Mouse (Mus musculus) stomach, embryonic 15.5 days (tissue): ENCODE results near the gene Cenpb. TPM values are rescaled to one million over a fixed set of nuclear protein-coding genes. Genes with fewer than 3 reads are reported as not detected.
A peak's percentile ranks its signal among the peaks of the same experiment; 100 is the strongest.

Source experiments
- ATAC-seq: fragments of 200-750 bp; cut with Nextera tagmentation; 2 replicates; pipeline ENCODE4 v1.8.0; 2017; ENCODE audit warnings: low read depth, moderate number of reproducible peaks, moderate TSS enrichment; ENCODE audit not compliant: insufficient read depth, low FRiP score
- H3K27ac ChIP-seq: fragments of 300-500 bp; sonication (generic); 2 replicates; pipeline ENCODE4 v1.5.1; 2015; ENCODE audit warnings: mild to moderate bottlenecking, inconsistent platforms
- H3K27me3 ChIP-seq: fragments of 300-500 bp; sonication (generic); replicated peaks from 2 replicates; pipeline ENCODE4 v1.6.1; 2015; ENCODE audit warnings: inconsistent platforms
- H3K36me3 ChIP-seq: fragments of 300-500 bp; sonication (generic); 2 replicates; pipeline ENCODE4 v1.6.1; 2015; ENCODE audit warnings: inconsistent platforms
- H3K4me1 ChIP-seq: fragments of 300-500 bp; sonication (generic); 2 replicates; pipeline ENCODE4 v1.6.1; 2015; ENCODE audit warnings: inconsistent platforms
- H3K4me2 ChIP-seq: fragments of 300-500 bp; sonication (generic); 2 replicates; pipeline ENCODE4 v1.6.1; 2015; ENCODE audit warnings: mild to moderate bottlenecking, inconsistent platforms
- H3K4me3 ChIP-seq: fragments of 300-500 bp; sonication (generic); replicated peaks from 2 replicates; pipeline ENCODE4 v1.5.1; 2015; ENCODE audit warnings: inconsistent platforms
- H3K9ac ChIP-seq: fragments of 300-500 bp; sonication (generic); 2 replicates; pipeline ENCODE4 v1.6.1; 2015; ENCODE audit warnings: inconsistent platforms
- H3K9me3 ChIP-seq: fragments of 300-500 bp; sonication (generic); 2 replicates; pipeline ENCODE4 v1.6.1; 2016; ENCODE audit warnings: inconsistent platforms
- WGBS: fragments of 180-500 bp; shearing (Covaris S2); methylation state at CpG from one replicate; pipeline ENCODE4 v1.1.7; 2015; 5-methylcytosine and 5-hydroxymethylcytosine counted together
- polyA plus RNA-seq: library from polyadenylated mRNA; unstranded; fragments of >200 nt; fragmentation: Nextera tagmentation; extraction: Ambion mirVana; gene quantifications from 2 replicates; pipeline ENCODE4 v1.2.1, GENCODE M21; 2015

The Cenpb gene
- polyA plus RNA-seq, 1 experiment from 2014 or later = 15.4 TPM

DNA sequence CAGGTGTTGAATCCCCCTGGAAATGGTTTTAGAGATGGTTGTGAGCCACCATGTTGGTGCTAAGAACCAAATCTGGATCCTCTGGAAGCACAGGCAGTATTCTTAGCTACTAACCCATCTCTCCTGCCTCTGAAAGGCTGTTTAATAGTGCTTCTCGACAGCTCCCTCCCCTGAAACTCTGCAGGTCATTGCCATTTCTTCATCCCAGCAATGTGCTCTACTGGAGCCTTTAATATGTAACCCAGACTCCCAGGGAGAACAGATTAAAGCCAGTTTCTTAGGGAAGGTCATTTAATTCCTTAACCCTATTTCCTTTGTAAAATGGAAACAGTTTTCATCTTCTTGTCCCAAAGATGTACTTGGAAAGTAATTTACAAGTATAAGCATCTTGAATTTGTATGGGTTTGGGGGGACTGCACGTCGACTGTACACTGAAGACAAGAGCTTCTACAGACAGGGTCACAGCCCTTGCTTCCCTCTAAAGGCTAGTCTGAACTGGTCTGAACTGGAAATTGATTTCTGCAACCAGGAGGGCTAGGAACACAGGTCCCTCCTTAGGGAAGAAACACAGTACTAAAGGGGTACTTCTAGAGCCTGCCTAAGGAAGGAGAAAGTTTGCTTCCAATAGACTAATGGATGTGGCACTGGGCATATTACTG, 4.5 kb downstream of the Cenpb start:
- Histone ChIP-seq H3K4me3 (no peak overlapping the region), H3K27me3 (peaks cover 13% of the 10 kb centered on the region), H3K4me1 (peaks cover 51% of the 10 kb centered on the region), H3K9me3 (no peaks in the 10 kb centered on the region), H3K36me3 (0 out of 2 replicates have a peak, but pooled peaks cover 3% of the 10 kb centered on the region), H3K27ac (peak overlapping the region; percentile 81), H3K4me2 (peak overlapping the region; percentile 76; the same call in 1 of the 2 replicates), H3K9ac (no peak overlapping the region)
- 61% methylated on average over 3 of the region's 3 CpGs for WGBS
- ATAC-seq = no peak

DNA sequence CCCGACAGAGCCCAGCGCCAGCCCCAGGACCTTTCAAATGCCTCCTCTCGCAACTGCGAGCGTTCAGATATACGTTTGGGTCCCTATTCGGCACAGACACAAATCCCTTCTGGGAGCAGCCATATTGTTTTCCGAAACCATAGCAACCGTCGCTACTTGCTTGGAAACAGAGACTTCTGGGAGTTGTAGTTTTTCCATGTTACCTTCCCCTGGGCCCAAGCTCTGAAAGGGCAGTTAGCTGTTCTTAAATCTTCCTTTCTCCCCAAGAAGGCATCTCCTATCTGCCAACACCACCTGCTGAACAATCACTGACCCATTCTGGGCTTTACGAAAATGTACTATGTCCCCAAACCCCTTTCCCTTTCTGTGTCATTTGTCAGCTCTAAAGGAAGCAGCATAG, 5.2 kb downstream of the Cenpb start:
- 0 out of 2 replicates have a peak, but pooled peaks cover 3% of the 10 kb centered on the region for H3K36me3 ChIP-seq
- H3K9ac ChIP-seq = no peak overlapping the region
- H3K27me3 ChIP-seq = peaks cover 13% of the 10 kb centered on the region
- peak overlapping the region; percentile 86 for H3K4me2 ChIP-seq
- ATAC-seq = no peak
- H3K27ac ChIP-seq = no peak overlapping the region
- H3K4me1 ChIP-seq = peaks cover 54% of the 10 kb centered on the region
- no peaks in the 10 kb centered on the region for H3K9me3 ChIP-seq
- 6% methylated on average over 11 of the region's 11 CpGs for WGBS
- peak overlapping the region; percentile 37 for H3K4me3 ChIP-seq

DNA sequence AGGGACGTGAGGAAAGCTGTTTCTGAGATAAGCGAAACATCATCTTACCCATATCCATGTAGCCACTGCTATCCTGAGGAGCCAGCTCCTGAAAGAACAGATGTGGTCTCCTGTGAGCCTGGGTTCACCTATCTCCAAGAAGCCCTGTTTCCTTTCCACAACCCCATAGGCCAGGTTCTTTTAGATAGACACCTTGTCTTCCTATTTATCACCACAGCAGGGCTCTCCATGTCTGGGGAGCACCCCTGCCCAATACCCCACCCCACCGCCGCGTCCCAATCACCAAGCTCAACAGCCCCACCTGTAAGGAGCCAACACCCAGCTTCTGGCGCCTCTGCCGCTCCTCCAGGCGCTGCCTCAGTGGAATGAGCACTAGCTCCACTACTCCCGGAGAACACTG, 7.5 kb downstream of the Cenpb start:
- Histone ChIP-seq H3K4me2 (no peak overlapping the region), H3K36me3 (0 out of 2 replicates have a peak, but pooled peaks cover 1% of the 10 kb centered on the region), H3K27ac (no peak overlapping the region), H3K27me3 (peaks cover 13% of the 10 kb centered on the region), H3K4me1 (peaks cover 38% of the 10 kb centered on the region), H3K9ac (no peak overlapping the region), H3K9me3 (no peaks in the 10 kb centered on the region), H3K4me3 (no peak overlapping the region)
- no peak for ATAC-seq
- 51% methylated on average over 9 of the region's 9 CpGs for WGBS

DNA sequence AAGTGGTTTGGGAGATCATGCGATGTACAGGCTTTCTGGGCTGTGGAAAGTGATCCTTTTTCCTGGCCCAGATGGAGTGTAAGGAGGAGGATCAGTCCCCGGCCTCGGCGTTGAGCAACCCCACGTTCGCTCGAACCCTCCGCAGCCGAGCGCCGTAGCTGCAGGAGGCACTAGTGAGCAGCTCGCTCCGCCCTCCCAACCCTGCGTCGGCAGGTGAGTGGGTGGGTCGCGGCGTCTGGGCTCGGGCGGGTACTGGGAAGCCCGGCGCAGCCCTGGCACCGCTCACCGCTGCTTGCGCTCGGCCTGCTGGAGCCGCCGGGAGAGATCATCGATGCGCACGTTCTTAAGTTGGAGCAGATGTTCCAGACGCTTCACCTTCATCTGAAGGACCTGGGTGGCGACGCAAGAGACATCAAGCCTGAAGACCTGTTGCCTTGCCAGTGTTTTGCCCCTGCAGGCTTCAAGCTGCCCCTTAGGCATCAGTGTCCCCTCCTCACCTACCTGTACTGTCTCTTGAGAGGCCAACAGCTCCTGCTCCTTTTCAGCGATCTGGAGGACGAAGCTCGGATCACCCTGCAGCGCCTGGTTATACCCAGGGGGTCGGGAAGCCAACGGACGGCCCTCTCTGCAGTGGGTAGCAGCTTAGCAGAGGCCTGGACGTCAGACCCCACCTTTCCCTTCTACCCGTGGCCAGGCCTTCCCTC, 8.3 kb downstream of the Cenpb start:
- H3K27ac ChIP-seq = no peak overlapping the region
- 19% methylated on average over 43 of the region's 43 CpGs for WGBS
- ATAC-seq = no peak
- H3K36me3 ChIP-seq = no peaks in the 10 kb centered on the region
- peak overlapping the region; percentile 13; the same call in 1 of the 2 replicates for H3K4me3 ChIP-seq
- no peaks in the 10 kb centered on the region for H3K9me3 ChIP-seq
- peak overlapping the region; percentile 48 for H3K4me2 ChIP-seq
- peaks cover 31% of the 10 kb centered on the region for H3K4me1 ChIP-seq
- no peak overlapping the region for H3K9ac ChIP-seq
- H3K27me3 ChIP-seq = peaks cover 13% of the 10 kb centered on the region

DNA sequence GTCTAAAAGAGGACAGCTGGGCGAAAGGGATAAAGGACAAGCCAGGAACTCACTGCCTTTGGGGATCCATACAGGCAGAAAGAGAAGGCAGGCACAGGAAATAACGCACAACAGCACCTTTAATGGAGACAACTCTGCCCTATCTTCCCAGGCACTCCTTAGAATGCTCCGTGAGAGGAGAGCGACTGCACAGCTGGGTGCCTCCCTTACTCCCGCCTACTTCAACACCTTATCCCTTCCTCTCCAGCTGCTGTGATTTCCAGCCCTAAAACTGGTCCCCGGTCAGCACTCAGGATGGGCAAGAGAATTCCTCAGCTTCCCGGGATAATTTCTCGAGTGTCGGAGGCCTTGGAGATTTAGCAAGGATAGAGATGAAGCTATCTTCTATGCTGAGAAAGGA, 8.9 kb downstream of the Cenpb start:
- Histone ChIP-seq H3K27ac (no peak overlapping the region), H3K4me2 (peak overlapping the region; percentile 48), H3K27me3 (peaks cover 13% of the 10 kb centered on the region), H3K4me3 (peak overlapping the region; percentile 13; the same call in 1 of the 2 replicates), H3K9ac (no peak overlapping the region), H3K9me3 (no peaks in the 10 kb centered on the region), H3K4me1 (peaks cover 27% of the 10 kb centered on the region), H3K36me3 (no peaks in the 10 kb centered on the region)
- WGBS = 36% methylated on average over 9 of the region's 9 CpGs
- ATAC-seq = no peak

DNA sequence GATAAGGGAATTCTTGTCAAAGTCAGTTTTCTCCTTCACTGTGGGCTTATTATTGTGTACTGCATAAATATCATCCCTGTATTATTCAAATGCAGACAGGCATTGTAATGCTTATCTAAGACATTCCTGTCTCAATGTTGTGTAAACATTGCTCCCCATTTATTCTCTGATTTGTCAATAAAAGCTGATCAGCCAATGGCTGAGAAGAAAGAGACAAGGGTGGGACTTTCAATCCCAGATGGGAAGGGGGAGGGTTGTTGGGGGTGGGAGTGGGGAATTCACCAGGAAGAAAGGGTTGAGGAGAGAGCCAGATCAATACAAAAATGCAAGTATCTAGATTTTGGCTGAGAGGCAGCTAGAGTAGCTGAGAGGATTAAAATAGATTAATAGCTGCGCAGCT, 11.0 kb downstream of the Cenpb start:
- H3K27me3 ChIP-seq = peaks cover 13% of the 10 kb centered on the region
- ATAC-seq = no peak
- no peak overlapping the region for H3K4me2 ChIP-seq
- no peak overlapping the region for H3K9ac ChIP-seq
- H3K27ac ChIP-seq = no peak overlapping the region
- H3K4me1 ChIP-seq = peaks cover 17% of the 10 kb centered on the region
- 61% methylated on average over 1 of the region's 1 CpGs for WGBS
- no peak overlapping the region for H3K4me3 ChIP-seq
- no peaks in the 10 kb centered on the region for H3K36me3 ChIP-seq
- no peaks in the 10 kb centered on the region for H3K9me3 ChIP-seq

DNA sequence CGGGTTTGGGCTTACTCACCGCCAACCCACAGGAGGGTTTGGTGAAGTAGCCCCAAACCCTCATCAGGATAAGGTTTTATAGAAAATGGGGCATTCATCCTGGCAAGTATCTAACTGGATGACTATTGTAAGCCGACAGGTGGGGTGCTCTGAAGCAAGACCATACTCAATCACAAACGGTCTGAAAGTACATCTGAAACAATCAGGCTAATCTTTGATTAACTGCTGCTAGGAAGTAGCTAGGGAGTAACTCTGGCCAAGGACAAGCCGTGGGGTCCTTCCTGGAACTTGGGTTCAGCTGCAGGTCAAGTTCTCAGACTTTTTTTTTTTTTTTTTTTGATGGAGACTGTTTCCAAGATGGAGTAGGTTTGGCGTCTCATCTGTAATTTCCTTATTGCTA, 11.9 kb downstream of the Cenpb start:
- Histone ChIP-seq H3K4me2 (no peak overlapping the region), H3K27ac (no peak overlapping the region), H3K4me1 (peaks cover 17% of the 10 kb centered on the region), H3K9me3 (no peaks in the 10 kb centered on the region), H3K4me3 (no peak overlapping the region), H3K9ac (no peak overlapping the region), H3K27me3 (peaks cover 13% of the 10 kb centered on the region), H3K36me3 (no peaks in the 10 kb centered on the region)
- no peak for ATAC-seq
- 74% methylated on average over 6 of the region's 6 CpGs for WGBS

DNA sequence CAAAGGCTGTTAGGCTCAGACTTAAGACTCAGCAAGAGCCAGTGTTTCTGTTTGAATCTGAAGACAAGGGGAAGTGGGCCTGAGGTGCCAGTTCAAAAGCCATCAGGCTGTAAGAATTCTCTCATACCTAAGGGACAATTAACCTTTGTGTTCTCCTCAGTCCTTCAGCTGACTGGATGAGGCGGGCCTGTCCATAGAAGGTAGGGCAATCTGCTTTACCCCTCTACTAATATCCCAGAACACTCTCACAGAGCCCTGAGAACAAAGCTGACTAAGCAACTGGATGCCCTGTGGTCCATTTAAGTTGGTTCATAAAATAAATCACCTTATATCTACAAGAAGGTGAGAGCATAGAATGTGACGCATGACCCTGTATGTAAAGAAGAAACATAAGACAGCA, 13.7 kb downstream of the Cenpb start:
- WGBS = 89% methylated on average over 2 of the region's 2 CpGs
- H3K27ac ChIP-seq = no peak overlapping the region

DNA sequence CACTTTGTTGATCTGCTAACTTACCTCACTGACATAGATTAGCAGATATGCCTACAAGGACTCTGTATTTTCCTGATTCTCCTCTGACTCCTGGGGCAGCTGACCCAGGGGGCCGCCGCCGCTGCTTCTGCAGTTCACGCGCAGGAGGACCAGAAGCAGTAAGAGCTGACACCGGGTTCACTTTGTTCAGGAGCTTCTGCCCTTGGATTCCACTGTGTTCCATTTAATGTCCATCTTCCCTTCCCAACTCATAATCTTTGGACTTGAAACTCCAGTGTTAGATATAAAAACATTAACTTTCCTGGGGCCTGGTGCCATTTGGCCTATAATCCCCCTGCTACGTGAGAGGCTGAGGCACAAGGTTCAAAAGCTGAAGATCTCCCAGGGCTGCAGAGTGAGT, 15.9 kb downstream of the Cenpb start:
- Histone ChIP-seq H3K27ac (no peak overlapping the region), H3K4me1 (peaks cover 5% of the 10 kb centered on the region; the same call in 1 of the 2 replicates), H3K9me3 (no peaks in the 10 kb centered on the region), H3K9ac (no peak overlapping the region), H3K4me3 (no peak overlapping the region), H3K36me3 (no peaks in the 10 kb centered on the region), H3K4me2 (no peak overlapping the region), H3K27me3 (no peaks in the 10 kb centered on the region)
- 74% methylated on average over 7 of the region's 7 CpGs for WGBS
- ATAC-seq = no peak

More for the DNA sequence above, 13.7 kb downstream of the Cenpb start:
- Histone ChIP-seq H3K4me1 (peaks cover 11% of the 10 kb centered on the region; the same call in 1 of the 2 replicates), H3K9ac (no peak overlapping the region), H3K9me3 (no peaks in the 10 kb centered on the region), H3K4me3 (no peak overlapping the region), H3K27me3 (no peaks in the 10 kb centered on the region; the same call in 1 of the 2 replicates), H3K4me2 (no peak overlapping the region), H3K36me3 (no peaks in the 10 kb centered on the region)
- no peak for ATAC-seq

DNA sequence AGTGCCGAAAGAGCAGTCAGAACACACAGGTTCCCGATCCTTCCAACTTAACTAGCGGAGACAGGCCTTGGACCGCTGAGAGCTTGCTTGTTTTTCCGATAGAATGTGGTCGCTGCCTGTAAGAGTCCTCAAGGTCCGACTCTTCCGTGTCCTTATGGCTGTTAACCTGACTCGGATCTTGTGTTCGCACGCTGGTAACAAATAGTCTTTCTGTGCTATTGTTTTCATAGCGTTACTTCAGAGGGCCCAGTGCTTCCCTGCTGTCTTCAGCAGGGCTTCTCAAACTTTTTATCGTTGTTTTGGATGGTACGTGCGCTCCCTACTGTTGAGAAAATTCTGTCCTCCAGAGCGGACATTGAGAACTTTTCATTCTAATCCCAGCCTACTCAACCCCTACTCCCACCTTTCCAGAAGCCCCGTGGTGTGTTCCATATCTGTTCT, 19.2 kb downstream of the Cenpb start:
- peak overlapping the region; percentile 87 for H3K4me2 ChIP-seq
- ATAC-seq = no peak
- peak overlapping the region; percentile 53; the same call in 1 of the 2 replicates for H3K9ac ChIP-seq
- H3K27ac ChIP-seq = peak overlapping the region; percentile 81
- H3K36me3 ChIP-seq = no peaks in the 10 kb centered on the region
- WGBS = under 1% methylated on average over 17 of the region's 17 CpGs
- H3K9me3 ChIP-seq = no peaks in the 10 kb centered on the region
- peaks cover 11% of the 10 kb centered on the region; the same call in 1 of the 2 replicates for H3K4me1 ChIP-seq
- peak overlapping the region; percentile 73 for H3K4me3 ChIP-seq
- no peaks in the 10 kb centered on the region for H3K27me3 ChIP-seq

DNA sequence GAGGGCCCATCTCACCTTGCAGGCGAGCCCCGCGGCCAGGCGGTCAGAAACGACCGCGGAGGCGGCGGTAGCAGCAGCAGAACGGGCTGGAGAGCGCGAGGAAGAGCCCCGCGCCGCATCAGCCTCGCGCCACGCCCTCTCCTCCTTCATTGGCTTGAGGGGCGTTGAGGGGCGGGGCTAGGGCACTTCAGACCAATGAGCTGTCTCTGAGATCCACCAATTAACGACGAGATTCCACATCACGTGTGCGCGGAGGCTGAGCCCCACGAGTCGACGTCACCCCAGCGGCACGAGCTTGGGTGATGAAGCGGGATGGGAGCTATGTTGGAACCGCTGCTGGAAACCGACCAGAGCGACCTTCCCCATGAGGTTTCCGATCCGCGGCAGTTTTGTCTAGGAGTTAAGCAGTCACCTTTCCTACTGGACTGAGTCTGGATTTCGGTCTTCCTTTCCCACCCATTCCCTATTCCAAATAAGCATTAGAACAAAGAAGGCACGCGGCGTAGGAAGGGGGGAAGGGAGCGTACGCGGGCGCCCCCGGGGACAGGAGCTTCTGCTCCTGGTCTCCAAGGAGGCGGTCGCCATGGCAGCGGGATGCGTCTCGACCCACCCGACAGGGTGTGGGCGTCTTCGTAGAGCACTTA, 19.8 kb downstream of the Cenpb start, which contains the start of gene 1700037H04Rik:
TSS of gene 1700037H04Rik (minus strand) at position 144 of the 644 bp plus-strand sequence.
- H3K27ac ChIP-seq = peak within 1 kb of the TSS; percentile 81
- H3K4me1 ChIP-seq = peaks cover 11% of the 10 kb centered on the region; the same call in 1 of the 2 replicates
- H3K4me2 ChIP-seq = peak within 1 kb of the TSS; percentile 92
- H3K4me3 ChIP-seq = peak within 1 kb of the TSS; percentile 73
- WGBS = under 1% methylated on average over 54 of the region's 54 CpGs
- peak within 1 kb of the TSS; percentile 68 for H3K9ac ChIP-seq
- no peaks in the 10 kb centered on the region for H3K36me3 ChIP-seq
- H3K27me3 ChIP-seq = no peaks in the 10 kb centered on the region
- no peaks in the 10 kb centered on the region for H3K9me3 ChIP-seq
- ATAC-seq = peak; percentile 95
